Mouse (Mus musculus) spleen, adult 2 months (tissue): ENCODE results near the gene Eps8l1.

Source experiments
- CTCF ChIP-seq: fragments of 200-500 bp; IDR thresholded peaks from 2 replicates; pipeline ENCODE4 v1.5.1; 2011; ENCODE audit warnings: mild to moderate bottlenecking, inconsistent platforms; ENCODE audit not compliant: insufficient read depth, insufficient read length, insufficient replicate concordance; ENCODE audit errors: extremely low read depth
- POLR2A ChIP-seq: fragments of 200-500 bp; IDR thresholded peaks from 2 replicates; pipeline ENCODE4 v1.6.1; 2011; ENCODE audit warnings: low read depth, low read length, inconsistent platforms

DNA sequence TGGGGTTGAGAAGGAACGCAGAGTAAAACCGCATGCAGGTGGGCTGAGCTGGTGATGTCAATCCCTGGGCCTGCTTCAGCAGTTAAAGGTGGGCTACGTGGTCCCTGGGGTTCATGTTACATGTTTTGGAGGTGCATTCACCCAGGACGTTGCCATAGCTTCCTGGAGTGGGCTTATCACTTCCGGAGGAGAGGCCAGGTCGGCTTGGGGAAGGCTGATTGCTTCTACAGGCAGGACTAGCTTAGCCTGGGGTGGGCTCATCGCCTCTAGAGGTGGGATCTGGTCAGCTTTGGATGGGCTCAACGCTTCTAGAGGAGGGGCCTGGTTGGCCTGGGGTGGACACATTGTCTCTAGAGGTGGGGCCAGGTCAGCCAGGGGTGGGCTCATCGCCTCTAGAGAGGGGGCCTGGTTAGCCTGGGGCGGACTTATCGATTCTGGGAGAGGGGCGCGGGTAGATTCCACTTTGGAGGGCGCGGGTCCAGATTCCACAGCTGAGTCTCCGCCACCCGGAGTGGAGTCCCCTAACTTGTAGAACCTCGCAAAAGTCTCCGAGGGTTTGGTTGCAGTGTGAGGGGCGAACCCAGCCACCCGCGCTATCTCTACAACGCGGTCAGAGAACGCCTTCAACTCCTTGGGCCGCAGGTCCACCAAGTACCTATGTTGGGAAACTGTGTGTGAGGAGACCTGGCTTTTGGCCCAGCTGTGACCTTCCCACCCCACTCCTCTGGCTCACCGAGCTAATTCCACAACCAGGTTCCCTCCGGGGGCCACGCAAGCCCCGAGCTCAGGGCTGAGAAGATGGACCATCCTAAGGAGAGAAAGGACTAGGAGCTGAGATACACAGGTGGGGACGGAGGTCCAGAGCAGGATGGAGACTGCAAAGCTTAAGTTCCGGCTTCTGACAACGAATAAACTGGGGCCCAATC is 63.0 kb downstream of the Eps8l1 start:
- TF ChIP-seq CTCF (no peak), POLR2A (no peak)
